Mouse (Mus musculus): ENCODE measurements around the gene Spata13. TPM values are rescaled to one million over a fixed set of nuclear protein-coding genes. Genes with fewer than 3 reads are reported as not detected.

Gene Spata13
- polyA plus RNA-seq, 1 experiment from 2014 or later = 0.43 TPM

- no peaks in the 10 kb centered on the region for H3K36me3 ChIP-seq (ENCODE audit: inconsistent target)
- H3K79me2 ChIP-seq (ENCODE audit: inconsistent target) = no peaks in the 10 kb centered on the region
- WGBS (ENCODE audit: missing documents) = 86% methylated on average over 4 of the region's 4 CpGs
- no peak within 1 kb of the TSS for H3K27ac ChIP-seq
- H3K4me3 ChIP-seq (ENCODE audit: inconsistent target) = no peak within 1 kb of the TSS
Observed at GRCm38 (mm10) chr14:60767884-60768283, 134.1 kb downstream of the Spata13 start, which contains the start of gene C1qtnf9. C1qtnf9 (plus strand) TSS chr14:60768134.

GRCm38 (mm10) chr14:60769340-60769739 lies 135.5 kb downstream of the Spata13 start:
- WGBS (ENCODE audit: missing documents) = 88% methylated on average over 6 of the region's 6 CpGs
- no peaks in the 10 kb centered on the region for H3K36me3 ChIP-seq (ENCODE audit: inconsistent target)
- H3K4me3 ChIP-seq (ENCODE audit: inconsistent target) = no peak overlapping the region
- no peak overlapping the region for H3K27ac ChIP-seq
- no peaks in the 10 kb centered on the region for H3K79me2 ChIP-seq (ENCODE audit: inconsistent target)

- no peak overlapping the region for H3K4me3 ChIP-seq (ENCODE audit: inconsistent target)
- no peaks in the 10 kb centered on the region for H3K79me2 ChIP-seq (ENCODE audit: inconsistent target)
- no peaks in the 10 kb centered on the region for H3K36me3 ChIP-seq (ENCODE audit: inconsistent target)
- no peak overlapping the region for H3K27ac ChIP-seq
- WGBS (ENCODE audit: missing documents) = 73% methylated on average over 6 of the region's 6 CpGs
Observed at GRCm38 (mm10) chr14:60770594-60770993, 136.8 kb downstream of the Spata13 start.

GRCm38 (mm10) chr14:60771057-60771456 lies 137.3 kb downstream of the Spata13 start:
- H3K79me2 ChIP-seq (ENCODE audit: inconsistent target) = no peaks in the 10 kb centered on the region
- 2% methylated on average over 8 of the region's 8 CpGs for WGBS (ENCODE audit: missing documents)
- H3K27ac ChIP-seq = no peak overlapping the region
- H3K4me3 ChIP-seq (ENCODE audit: inconsistent target) = peak overlapping the region; percentile 15; the same call in 1 of the 2 replicates
- no peaks in the 10 kb centered on the region for H3K36me3 ChIP-seq (ENCODE audit: inconsistent target)

- Histone ChIP-seq H3K27ac (no peak overlapping the region), H3K36me3 (ENCODE audit: inconsistent target) (no peaks in the 10 kb centered on the region), H3K4me3 (ENCODE audit: inconsistent target) (no peak overlapping the region), H3K79me2 (ENCODE audit: inconsistent target) (no peaks in the 10 kb centered on the region)
- WGBS (ENCODE audit: missing documents) = 84% methylated on average over 2 of the region's 2 CpGs
Observed at GRCm38 (mm10) chr14:60773476-60773875, 139.7 kb downstream of the Spata13 start.

- Histone ChIP-seq H3K79me2 (ENCODE audit: inconsistent target) (no peaks in the 10 kb centered on the region), H3K27ac (no peak overlapping the region), H3K36me3 (ENCODE audit: inconsistent target) (no peaks in the 10 kb centered on the region), H3K4me3 (ENCODE audit: inconsistent target) (no peak overlapping the region)
- WGBS (ENCODE audit: missing documents) = 94% methylated on average over 8 of the region's 8 CpGs
Observed at GRCm38 (mm10) chr14:60776521-60776920, 142.7 kb downstream of the Spata13 start.

- Histone ChIP-seq H3K4me3 (ENCODE audit: inconsistent target) (no peak overlapping the region), H3K79me2 (ENCODE audit: inconsistent target) (no peaks in the 10 kb centered on the region), H3K27ac (no peak overlapping the region), H3K36me3 (ENCODE audit: inconsistent target) (no peaks in the 10 kb centered on the region)
- WGBS (ENCODE audit: missing documents) = 87% methylated on average over 5 of the region's 5 CpGs
Observed at GRCm38 (mm10) chr14:60777485-60777919, 143.7 kb downstream of the Spata13 start.

- Histone ChIP-seq H3K79me2 (ENCODE audit: inconsistent target) (no peaks in the 10 kb centered on the region), H3K27ac (no peak overlapping the region), H3K36me3 (ENCODE audit: inconsistent target) (no peaks in the 10 kb centered on the region), H3K4me3 (ENCODE audit: inconsistent target) (no peak overlapping the region)
- 90% methylated on average over 7 of the region's 7 CpGs for WGBS (ENCODE audit: missing documents)
Observed at GRCm38 (mm10) chr14:60779198-60779597, 145.4 kb downstream of the Spata13 start.

- no peaks in the 10 kb centered on the region for H3K79me2 ChIP-seq (ENCODE audit: inconsistent target)
- no peak overlapping the region for H3K27ac ChIP-seq
- no peak overlapping the region for H3K4me3 ChIP-seq (ENCODE audit: inconsistent target)
- 30% methylated on average over 7 of the region's 7 CpGs for WGBS (ENCODE audit: missing documents)
- no peaks in the 10 kb centered on the region for H3K36me3 ChIP-seq (ENCODE audit: inconsistent target)
Observed at GRCm38 (mm10) chr14:60782121-60782656, 148.4 kb downstream of the Spata13 start.

- Histone ChIP-seq H3K4me3 (ENCODE audit: inconsistent target) (no peak overlapping the region; the same call in 1 of the 2 replicates), H3K27ac (no peak overlapping the region), H3K36me3 (ENCODE audit: inconsistent target) (no peaks in the 10 kb centered on the region), H3K79me2 (ENCODE audit: inconsistent target) (no peaks in the 10 kb centered on the region)
- 11% methylated on average over 8 of the region's 8 CpGs for WGBS (ENCODE audit: missing documents)
Observed at GRCm38 (mm10) chr14:60783196-60783595, 149.4 kb downstream of the Spata13 start.

GRCm38 (mm10) chr14:60784427-60785315 lies 150.9 kb downstream of the Spata13 start, which contains the start of gene Mipep:
Mipep (plus strand) TSS chr14:60784573.
- Histone ChIP-seq H3K27ac (no peak within 1 kb of the TSS), H3K79me2 (ENCODE audit: inconsistent target) (no peaks in the 10 kb centered on the region), H3K4me3 (ENCODE audit: inconsistent target) (peak within 1 kb of the TSS; percentile 52), H3K36me3 (ENCODE audit: inconsistent target) (no peaks in the 10 kb centered on the region)
- WGBS (ENCODE audit: missing documents) = under 1% methylated on average over 60 of the region's 61 CpGs

- Histone ChIP-seq H3K79me2 (ENCODE audit: inconsistent target) (no peaks in the 10 kb centered on the region), H3K4me3 (ENCODE audit: inconsistent target) (no peak overlapping the region), H3K36me3 (ENCODE audit: inconsistent target) (no peaks in the 10 kb centered on the region), H3K27ac (no peak overlapping the region)
- 60% methylated on average over 3 of the region's 3 CpGs for WGBS (ENCODE audit: missing documents)
Observed at GRCm38 (mm10) chr14:60790103-60790502, 156.3 kb downstream of the Spata13 start.

GRCm38 (mm10) chr14:60796600-60797322 lies 163.0 kb downstream of the Spata13 start:
- no peaks in the 10 kb centered on the region for H3K79me2 ChIP-seq (ENCODE audit: inconsistent target)
- no peak overlapping the region for H3K27ac ChIP-seq
- WGBS (ENCODE audit: missing documents) = 97% methylated on average over 4 of the region's 4 CpGs
- no peak overlapping the region for H3K4me3 ChIP-seq (ENCODE audit: inconsistent target)
- H3K36me3 ChIP-seq (ENCODE audit: inconsistent target) = no peaks in the 10 kb centered on the region

GRCm38 (mm10) chr14:60797596-60797995 lies 163.8 kb downstream of the Spata13 start:
- WGBS (ENCODE audit: missing documents) = 96% methylated on average over 5 of the region's 5 CpGs
- H3K4me3 ChIP-seq (ENCODE audit: inconsistent target) = no peak overlapping the region
- H3K79me2 ChIP-seq (ENCODE audit: inconsistent target) = no peaks in the 10 kb centered on the region
- H3K27ac ChIP-seq = no peak overlapping the region
- H3K36me3 ChIP-seq (ENCODE audit: inconsistent target) = no peaks in the 10 kb centered on the region
